Mouse (Mus musculus): ENCODE measurements around the gene Tekt3. TPM values are rescaled to one million over a fixed set of nuclear protein-coding genes. Genes with fewer than 3 reads are reported as not detected.

Gene Tekt3
- polyA plus RNA-seq, 2 experiments from 2014 or later, result not detected

DNA sequence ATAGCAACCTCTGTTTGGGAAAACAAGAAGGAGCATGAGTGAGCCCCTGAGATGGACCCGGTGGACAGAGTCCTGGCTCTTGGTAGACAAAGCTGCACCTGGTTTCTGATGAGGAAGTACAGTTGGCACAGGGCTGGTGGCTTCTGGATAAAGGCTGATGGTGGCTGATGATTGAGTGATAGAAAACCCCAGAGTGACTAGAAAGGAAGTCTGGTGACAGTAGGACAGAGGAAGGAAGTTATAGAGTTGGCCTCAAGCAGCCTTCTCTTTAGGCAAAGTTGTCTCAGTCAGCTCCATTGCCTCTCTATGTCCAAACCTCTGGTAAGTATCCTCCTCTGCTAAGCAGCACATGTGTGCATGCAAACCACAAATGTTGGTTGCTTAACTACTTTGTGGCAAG, 1.5 kb upstream of the Tekt3 start:
- no peak for ATAC-seq

DNA sequence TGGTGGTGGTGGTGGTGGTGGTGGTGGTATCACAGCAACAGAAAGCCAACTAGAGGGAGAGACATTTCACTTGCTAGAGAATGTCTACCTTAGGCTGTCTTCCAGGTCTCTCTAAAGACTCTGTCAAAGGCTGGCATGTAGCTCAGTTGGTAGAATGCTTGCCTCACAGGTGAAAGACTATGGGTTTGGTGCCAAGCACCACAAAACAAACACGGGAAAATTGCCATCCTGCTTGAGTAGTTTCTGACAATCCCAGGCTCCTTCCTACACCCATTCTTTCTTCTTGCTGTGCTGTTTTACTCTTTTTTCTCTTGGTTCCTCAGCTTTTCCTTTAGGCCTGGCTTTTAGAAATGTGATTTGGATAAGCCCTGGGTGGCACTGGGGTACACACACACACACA, 5.1 kb downstream of the Tekt3 start:
- ATAC-seq, result no peak

DNA sequence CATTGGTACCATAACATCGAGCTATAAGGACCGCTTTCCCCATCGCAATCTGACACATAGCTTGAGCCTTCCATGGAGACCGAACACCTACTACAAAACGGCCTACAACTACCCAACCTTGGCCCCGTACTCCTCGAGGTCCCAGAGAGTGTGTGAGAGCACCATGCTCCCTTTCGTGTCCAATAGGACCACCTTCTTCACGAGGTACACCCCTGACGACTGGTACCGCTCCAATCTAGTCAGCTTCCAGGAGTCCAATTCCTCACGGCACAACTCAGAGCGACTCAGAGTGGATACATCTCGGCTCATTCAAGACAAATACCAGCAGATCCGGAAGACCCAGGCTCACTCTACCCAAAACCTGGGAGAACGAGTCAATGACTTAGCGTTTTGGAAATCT, 8.6 kb downstream of the Tekt3 start:
- no peak for ATAC-seq

DNA sequence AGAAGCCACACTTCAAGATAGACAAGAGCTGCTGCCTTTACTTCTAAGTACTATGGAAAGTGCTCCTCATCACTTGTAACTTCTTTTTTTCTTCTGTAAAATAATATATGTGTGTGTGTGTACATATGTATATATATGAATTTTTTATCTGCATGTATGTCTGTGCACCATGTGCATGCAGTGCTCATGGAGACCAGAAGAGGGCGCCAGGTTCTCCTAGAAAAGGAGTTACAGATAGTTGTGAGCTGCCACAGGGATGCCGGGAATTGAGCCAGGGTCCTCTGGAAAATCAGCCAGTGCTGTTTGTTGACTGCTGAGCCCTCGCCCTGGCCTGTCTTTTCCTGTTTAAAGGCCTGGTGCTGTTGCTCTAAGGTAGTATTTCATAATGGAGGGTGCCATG, 23.1 kb downstream of the Tekt3 start:
- ATAC-seq, result no peak

DNA sequence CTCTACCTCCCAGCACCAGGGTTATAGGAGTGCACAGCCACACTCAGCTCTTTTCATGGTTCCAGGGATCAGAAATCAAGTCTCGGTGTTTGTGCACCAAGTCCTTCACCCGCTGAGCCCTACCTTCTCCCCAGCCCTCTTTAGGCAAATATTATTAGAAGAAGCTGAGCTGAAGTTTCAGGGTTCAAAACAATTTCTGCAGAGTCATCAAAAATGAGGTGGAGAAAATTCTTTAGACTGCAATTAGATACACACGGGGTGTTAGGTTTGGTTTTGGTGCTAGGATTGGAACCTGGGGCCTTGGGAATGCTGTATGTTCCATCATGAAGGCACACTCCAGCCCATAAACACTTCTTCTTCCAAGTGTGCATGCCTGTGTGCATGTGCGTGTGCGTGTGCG, 27.2 kb downstream of the Tekt3 start:
- ATAC-seq, result no peak

DNA sequence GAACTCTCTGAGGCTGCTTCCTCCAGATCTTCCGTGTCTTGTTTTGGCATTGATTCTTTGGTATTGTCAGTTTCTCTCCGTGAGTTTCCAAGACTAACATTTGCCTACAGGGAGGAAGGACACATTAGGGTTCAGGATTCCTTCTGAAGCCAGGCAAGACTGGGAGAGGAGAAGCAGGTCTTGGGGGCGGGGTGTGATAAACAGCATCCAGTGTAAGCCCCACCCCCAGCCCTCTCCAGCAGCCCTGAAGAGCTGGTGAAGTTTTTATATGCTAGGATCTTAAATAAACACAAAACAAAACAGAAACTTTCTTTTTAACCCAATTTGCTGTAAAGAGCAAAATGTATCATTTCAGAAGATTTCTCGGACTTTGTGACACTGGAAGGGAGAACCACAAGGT, 28.8 kb downstream of the Tekt3 start:
- ATAC-seq, result no peak

DNA sequence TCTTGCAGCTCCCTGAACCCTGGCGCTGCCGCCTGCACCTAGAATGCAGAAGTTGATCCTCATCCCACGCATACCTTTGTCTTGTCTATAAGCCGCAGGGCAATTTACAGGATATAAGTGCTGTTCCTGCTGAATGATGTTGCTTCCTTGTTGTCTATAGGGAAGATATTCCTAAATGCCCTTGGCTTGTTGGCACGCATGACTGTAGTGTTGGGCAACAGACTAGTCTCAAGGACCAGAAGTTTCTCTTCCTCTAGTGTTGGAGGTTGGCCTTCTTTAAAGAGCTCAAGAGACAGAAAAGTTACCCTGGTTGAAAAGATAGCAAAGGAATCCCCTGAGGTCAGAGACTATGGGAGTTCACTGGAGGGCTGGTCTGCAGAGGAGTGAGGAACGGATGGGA, 29.5 kb downstream of the Tekt3 start:
- no peak for ATAC-seq

DNA sequence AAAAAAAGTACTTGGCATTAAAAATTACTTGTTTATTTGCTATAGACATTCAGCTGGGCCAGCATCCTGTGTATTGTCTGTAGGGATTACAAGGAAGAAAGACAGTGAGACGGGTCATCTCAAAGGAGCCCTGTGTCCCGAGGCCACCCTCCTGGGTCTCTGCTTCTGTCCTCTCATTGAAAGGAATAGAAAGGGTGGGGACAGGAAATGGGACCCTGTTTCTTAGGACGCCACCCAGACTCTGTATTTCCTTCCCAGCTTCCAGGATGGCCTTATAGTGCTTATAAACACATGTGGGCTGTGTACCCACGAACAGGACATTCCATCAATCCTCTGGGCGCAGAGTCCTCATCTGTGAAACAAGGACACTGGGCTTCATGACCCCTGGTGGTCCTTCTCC, 30.8 kb downstream of the Tekt3 start:
- no peak for ATAC-seq

DNA sequence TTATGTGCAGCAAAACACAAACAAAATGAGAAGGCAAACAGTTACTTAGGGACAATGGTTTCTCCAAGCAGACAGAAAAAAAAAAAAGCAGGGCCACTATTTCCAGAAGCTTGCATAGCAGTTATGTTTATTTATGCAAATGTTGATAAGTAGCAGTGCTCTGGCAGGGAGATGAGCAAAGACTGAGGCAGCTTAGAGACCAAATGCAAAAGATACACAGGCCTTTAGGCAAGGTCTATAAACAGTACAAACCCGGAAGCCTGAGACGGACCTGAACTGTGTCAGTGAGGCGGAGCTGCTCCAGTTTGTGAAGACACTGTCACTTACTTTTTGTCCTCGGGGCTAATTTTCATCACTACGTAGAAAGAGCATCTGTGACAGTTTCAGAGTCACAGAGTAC, 32.1 kb downstream of the Tekt3 start:
- ATAC-seq, result no peak

DNA sequence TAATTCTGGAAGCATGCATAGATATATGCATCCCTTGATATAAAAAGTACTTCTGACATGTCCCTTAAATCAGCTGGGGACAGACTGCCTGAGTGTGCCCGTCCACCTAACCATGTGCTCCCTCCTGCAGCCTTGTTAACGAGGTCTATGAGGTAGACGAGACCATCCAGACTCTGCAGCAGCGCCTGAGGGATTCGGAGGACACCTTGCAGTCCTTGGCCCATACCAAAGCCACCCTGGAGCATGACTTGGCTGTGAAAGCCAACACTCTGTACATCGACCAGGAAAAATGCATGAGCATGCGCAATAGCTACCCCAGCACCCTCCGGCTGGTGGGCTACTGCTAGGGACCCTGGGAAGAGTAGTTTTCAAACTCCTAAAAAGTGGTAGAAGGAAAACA, 33.0 kb downstream of the Tekt3 start:
- ATAC-seq, result no peak

DNA sequence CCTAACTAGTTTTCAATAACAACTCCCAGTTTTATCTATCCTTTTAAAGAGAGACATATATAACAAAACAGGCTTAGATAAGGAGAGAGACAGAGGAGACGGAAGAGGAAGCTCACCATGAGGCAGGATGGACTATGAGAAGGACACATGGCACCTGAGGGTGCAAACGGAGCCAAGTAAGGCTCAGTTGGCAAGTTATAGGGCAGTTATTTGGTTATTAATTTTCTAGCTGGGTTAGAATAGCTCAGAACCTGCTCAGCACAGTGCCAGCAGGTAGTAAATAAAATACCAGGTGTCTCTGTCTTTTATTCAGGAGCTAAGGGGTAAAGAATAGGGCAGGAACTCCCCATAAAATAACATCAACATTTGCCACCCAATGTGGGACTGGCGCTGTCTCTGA, 36.6 kb downstream of the Tekt3 start:
- no peak for ATAC-seq

DNA sequence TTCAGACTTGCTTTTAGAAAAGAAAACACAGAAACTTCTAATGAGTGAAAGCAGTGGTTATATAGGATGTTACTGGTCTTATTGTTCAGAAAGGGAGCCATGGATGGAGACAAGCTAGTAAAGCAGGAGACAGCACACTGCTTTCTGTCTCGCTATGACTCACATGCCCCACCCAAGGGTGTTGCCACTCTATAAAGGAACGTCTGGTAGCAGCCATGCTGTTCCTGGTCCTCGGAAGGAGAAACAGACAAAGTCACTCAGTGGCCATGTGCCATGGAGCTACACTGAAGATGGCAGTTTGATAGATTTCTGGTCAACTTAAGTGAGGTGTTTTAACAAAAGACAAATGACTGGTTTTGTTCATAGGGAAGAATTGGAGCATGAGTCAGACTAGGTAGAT, 37.9 kb downstream of the Tekt3 start:
- no peak for ATAC-seq

DNA sequence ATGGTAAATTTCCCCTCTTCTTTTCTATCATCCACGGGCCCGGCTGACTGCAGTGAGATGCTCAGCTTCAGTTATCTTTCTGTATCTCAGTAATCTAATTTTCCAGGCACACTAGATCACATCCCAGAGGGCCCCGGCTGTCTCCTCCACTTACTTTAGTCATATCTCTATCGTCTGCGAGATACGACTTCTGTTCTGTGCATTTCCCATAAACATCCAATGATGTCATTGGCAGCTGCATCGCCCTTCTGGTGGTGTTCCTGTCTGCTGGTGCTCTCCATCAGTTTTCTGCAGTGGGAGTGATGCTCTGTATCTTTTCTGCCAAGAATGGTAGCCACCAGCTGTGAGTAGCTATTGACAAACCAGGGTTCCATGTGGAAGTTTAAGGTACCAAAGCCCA, 41.8 kb downstream of the Tekt3 start:
- ATAC-seq, result no peak

DNA sequence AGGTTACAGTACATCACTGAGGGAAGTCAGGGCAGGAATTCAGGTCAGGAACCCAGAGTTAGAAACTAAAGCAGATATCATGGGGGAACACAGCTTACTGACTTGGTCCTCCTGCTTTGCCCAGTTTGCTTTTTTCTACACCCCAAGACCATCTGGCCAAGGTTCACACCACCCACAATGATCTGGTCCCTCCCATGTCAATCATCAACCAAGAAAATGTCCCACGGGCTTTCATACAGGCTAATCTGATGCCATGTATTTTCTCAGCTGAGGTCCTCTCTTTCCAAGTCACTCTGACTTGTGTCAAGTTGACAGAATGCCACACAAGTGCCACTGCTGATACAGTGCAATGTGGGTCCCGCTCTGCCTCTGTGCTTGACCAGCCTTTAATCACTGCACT, 42.6 kb downstream of the Tekt3 start:
- no peak for ATAC-seq

DNA sequence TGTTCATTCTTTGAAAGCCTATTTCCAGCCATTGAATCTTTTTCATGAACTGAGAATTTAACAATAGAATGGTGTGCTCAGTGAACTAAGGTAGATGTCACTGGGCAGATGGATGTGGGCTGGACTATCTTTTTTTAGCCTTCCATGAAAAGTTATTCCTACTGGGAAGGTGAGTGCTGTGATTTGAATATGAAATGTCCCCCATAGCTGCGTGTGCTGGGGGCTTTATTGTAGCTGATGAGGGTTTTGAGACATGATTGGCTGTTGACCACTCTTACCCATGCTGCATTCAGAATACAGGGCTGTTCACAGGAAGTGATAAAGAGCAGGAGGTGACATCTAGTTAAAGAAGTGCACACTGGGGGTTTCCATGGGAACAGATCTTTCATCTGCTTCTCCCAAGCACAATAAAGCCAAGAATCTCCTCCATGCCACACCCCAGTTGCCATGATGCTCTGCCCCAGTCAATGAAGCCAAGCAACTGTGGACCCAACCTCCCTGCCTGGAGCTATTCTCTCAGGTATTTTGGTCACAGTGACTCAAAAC, 47.8 kb downstream of the Tekt3 start:
- no peak for ATAC-seq

DNA sequence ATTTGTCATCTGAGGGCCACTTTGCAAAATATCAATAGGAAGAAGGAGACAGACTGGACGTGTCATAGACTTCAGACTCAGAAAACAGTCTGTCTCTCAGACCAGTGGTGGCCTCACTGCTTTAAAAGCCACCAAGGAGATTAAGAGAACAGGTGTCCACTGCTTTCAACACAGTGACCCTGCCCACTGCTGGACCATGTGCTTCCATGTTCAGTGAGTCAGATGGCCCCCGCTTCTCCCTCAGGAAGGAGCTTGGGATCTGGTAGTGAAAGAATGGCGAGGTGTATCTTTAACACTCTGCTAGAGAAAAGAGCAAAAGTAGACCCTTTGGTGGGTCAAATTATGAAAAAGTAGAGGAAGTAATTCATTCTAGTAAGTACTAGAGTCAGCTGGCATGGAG, 48.9 kb downstream of the Tekt3 start:
- no peak for ATAC-seq

DNA sequence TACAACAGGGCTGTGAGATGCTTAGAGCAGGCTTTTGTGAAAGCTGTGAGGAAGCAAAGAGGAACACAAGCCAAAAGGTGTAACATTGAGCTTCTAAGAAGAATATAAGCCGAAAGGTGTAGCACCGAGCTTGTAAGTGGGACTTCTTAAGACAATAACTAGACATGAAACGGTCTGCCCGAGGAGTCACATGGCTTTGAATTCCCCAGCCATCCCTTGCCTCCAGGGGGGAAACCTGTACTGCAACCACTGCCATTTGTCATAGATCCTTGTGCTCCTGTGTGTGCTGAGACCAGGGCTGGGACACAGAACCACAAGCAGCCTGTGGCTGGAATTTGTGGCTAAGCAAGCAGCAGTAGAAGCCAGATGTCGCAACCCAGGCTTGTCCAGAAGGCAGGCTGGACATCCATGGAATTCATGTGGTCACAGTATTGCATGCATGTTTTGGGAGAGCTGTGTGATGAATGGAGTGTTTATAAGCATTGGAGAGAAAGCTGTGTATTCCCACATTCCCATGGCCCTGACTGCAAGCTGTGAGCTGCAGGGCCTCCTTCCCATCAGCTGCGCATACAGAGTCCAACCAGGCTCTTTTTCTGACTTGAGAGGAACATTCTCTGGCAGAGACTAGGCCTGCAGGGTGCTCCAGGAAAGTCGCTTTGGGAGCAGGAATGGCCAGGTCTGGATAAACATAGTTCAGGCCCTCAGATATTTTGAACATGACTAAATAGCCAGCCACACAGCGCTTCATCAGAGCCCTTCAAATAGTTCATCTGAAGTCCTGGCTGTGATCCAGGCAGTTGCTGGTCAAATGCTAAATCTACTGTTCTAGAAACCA, 53.6 kb downstream of the Tekt3 start:
- no peak for ATAC-seq

DNA sequence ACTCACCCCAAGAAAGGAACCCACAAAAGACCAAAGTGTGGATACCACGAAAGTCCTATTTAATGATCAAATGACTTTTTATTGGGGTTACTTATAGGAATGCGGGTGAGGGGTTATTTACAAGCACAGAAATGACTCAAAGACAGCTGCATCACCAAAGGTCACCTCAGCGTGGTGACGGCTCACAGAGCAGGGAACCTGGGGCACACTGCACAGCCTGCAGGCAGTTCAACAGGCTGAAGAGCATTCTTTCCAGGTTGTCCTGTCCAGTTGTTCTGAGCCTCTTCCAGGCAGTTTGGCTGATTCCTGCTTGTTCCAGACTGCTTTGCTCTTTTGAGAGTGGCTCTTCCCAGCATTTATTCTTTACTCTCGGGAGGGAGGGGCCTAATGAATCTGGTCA, 55.2 kb downstream of the Tekt3 start:
- ATAC-seq, result no peak

DNA sequence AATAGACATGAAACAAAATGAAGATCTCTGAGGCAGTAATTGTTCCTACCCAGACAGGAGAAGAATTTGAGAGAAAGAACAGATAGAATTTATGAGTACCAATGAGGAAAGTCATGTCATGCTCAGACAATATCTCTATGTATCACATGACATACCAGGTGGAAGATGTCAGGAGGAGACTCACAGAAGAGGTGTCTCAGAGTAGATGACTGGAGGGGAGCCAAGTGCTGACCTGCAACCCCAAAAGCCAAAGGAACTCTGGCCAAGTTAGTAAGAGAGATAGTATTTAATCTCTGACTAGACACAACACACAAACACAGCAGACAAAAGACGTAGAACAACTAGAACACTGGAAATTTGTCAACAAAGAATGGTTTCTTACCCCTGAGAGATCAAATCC, 55.8 kb downstream of the Tekt3 start:
- ATAC-seq, result no peak

DNA sequence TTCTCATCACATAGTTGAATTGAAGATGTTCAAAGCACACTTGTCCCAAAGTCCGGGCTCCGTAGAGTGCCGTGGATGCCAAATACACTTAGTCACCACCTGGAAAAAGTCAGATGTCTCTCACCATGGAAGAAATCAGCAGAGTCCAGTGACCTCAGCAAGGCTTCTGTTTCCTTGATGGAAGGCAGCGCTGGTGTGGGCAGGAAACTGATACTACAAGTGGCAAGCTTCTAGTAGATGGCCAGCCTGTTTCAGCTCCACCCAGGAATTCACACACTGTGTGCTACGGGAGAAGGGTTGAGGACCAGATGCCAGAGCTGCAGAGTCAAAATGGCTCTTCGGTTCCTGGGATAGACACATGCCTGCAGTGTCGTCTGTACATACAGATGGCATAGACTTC, 58.3 kb downstream of the Tekt3 start:
- no peak for ATAC-seq

DNA sequence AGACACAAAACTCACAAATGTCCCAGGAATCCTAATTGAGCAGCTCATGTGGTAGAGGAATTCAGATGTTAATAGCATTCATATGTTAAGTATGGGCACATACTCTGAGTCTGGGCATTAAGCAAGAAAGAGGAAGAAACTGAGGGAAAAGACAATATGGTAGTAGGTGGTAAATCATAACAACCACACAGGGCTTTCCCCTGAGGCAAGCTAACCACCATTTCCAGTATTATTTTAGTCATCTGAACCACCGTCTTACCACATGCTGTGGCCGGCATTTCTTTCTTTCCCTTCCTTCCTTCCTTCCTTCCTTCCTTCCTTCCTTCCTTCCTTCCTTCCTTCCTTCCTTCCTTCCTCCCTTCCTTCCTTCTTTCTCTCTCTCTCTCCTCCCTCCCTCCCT, 60.8 kb downstream of the Tekt3 start:
- no peak for ATAC-seq

DNA sequence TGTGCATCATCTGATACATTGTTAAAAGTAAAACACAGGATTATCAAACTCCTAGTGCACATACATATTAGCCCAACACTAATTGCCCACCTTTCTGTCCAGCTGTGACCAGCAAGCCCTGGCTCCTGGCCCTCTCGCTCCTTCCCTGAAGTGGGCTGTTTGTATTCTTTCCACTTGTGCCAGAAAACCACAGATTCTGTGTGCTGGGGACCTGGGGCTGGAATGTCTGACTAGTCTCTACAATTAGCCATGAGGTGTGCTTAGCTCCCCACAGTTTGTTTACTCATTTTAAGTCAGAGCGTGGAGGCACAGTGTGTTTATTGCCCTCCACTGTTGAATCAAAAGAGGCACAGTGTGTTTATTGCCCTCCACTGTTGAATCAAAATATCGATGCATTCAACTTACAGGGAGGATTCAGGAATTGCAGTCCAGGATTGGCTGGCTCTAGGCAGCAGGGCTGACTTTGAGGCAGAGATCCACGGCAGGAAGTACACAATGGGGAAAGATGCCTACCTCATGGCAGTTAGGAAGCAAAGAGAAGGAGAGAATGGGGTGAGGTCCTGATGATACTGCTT, 61.4 kb downstream of the Tekt3 start:
- no peak for ATAC-seq

DNA sequence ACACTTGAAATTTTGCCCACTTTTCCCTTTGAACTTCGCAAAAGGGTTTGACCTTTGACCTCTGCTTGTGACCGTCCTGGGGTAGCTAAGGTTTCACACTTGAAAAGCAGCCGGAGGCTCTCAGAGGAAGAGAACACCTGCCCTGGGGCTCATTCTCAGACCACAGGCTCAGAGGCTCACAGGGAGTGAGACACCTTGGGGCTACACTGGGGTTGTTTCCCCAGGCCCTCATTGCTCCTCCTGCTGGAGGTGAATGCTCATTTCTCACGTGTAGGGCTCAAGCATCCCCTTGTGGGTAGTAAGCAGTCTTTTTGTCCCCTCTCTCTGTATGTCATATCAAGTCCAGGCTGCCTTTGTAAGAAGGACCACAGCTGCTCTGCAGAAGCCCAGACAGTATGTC, 62.9 kb downstream of the Tekt3 start:
- no peak for ATAC-seq

DNA sequence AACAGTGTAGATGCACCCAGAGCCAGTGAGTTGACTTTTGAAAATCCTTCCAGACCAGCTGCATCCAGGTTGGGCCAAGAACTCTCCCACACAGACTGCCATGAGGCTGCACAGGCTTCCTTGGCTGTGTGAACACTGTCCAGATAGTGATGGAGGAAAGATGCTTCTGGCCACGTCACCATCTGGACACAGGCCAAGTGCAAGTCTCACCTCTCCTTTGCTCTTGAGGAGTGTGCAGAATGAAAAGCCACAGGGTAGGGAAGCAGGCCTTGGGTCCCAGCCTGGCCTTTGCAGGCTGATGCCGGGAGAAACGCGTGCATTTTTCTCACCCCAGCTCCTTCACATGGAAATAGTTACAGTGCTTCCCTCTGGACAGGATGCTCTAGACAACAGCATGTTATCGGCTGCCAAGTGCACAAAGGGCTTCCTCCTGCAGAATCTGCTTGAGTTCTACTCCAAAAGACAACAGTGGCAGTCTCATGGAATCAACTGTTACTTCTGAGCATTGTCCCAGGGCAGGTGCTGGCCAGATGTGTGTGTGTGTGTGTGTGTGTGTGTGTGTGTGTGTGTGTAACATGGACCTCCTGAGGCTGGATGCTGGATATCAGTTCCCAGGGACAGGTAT, 64.5 kb downstream of the Tekt3 start:
- ATAC-seq, result no peak
